Mouse (Mus musculus) A20 (cell line): ENCODE measurements at regions not wholly inside any gene's neighbourhood (a gene's known extent, or its start where the extent isn't known, plus 50 kb on each side); places are given as distances from the start of the nearest gene placed in this dataset.

Experiments
- DNase-seq: peaks from one replicate; pipeline ENCODE4 v3.0.0-alpha.2; 2011; ENCODE audit warnings: low read depth, low spot score

DNA sequence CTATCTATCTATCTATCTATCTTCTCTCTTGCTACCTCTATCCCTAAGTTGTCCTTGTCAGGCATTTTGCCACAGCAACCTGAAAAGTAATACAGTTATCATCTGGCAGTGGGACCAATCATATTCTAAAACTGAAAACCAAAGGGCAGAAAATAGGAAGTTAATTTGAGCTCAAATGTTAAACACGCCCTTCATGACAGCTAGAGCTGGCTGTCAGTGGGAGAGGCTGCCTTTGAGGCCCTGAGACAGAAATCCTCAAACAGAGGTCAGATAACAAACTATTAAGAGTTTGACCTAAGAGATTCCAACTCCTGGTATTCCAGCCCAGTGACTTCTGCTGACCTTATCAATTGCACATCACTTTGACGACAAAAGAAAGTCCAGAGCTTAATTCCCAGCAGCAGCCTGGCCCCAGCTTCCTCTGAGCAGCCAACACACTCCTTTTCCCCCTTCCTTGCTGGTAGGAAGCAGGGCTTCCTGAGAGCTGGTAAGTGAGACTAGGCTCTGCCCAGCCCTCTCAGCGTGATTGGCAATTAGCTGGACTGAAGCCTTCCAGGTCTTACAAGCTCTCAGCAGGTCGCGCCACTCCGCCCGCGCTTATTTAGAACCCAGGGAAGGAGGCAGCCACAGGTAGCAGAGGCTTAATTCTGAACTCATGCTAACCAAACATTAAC, 250.0 kb downstream of the Sec61b start:
- peak; percentile 3 for DNase-seq

GRCm38 (mm10) chr4:47725005-47725340, 250.5 kb downstream of the Sec61b start:
- no peak for DNase-seq

- DNase-seq: peak; percentile 92
These were observed 272.2 kb downstream of the Sec61b start for GRCm38 (mm10) chr4:47746498-47747190.

DNA sequence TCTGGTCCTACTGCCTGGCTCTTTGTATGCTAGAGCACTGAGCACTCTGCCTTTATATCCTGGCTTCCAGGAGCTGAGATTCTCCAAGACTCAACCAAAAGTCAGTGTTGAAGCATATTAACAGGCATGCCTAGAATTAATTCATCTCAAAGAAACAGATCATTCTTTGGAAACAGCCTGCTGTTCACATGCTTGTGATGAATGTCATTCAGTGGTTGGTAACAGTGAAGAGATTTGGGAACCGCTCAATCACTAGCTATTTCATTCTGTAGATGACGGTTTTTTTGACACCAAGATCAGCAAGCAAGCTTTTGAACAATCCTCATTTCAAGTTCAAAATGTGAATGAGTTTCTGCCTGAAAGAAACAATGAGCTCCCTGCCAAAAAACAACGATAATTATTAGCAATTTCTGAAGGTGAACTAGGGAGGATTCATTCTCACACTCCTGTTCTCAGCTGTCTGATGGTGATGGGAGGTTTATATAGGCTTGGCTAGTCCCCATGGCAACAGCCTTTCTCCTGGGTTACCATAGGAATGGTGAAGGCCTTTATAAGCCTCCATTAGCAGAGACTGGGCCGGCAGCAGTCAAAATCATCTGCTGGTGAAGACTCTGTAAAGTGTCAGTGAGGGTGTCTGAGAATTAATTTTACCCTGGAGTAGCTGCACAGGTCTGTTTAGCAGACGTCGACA, 272.6 kb upstream of the Nr4a3 start:
- DNase-seq: no peak

DNA sequence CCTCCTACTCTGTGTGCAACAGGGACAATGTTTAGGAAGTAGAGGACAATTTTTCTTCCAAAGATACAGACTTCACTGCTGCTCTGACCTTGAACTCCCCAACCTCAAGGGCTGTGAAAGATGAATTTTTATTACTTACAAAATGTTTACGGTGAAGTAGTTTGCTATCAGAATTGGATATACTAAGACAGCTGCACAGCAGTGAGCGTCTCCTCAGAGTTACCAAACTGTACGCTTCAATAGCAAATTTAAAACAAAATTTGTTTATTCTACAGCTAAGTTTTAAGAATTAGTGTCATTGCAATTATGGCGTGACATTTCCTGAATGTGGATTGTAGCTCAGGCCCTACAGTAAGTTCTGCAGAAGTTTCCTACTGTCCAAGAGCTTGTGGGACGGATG, 270.3 kb upstream of the Nr4a3 start:
- no peak for DNase-seq

DNA sequence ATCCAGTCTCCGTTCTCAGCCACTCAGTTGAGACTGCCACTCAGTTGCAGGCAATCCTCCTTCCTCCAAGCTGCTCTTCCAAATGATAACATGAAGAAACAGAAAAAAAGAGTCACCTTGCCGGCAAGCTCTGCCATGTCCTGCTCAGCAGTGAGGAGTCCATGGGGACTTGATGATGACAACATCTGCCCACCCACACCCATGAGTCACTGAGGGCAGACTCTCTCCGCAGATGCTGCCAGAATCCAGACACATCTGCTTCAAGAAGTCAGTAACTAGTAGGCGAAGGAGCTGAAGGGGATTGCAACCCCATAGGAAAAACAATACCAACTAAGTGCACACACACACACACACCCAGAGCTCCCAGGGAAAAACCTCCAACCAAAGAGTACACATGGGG, 263.9 kb upstream of the Nr4a3 start:
- DNase-seq: no peak

- DNase-seq: no peak
These were observed 248.0 kb upstream of the Nr4a3 start for GRCm38 (mm10) chr4:47796977-47797376.

DNA sequence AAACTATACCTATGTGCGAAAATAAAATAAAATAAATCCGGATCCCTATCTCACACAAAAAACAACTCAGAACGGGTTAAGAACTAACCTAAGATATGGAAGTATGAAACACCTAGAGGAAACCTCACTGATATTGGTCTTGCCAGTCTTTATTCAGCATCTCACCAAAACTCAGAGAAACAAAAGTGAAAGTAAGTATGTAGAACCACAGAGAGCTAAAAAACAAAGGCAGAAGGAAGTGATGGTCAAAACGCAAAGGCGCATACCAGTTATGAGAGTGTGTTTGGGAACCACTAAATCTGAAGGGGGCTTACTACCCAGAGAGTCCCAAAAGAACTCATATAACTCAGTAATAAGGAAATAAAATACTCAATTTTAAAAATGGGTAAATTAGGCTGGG, 245.8 kb upstream of the Nr4a3 start:
- DNase-seq: peak; percentile 46

GRCm38 (mm10) chr4:47803111-47803510, 241.8 kb upstream of the Nr4a3 start:
- DNase-seq: no peak

GRCm38 (mm10) chr4:47807877-47808276, 237.1 kb upstream of the Nr4a3 start:
- DNase-seq: no peak

- no peak for DNase-seq
These were observed 230.9 kb upstream of the Nr4a3 start for GRCm38 (mm10) chr4:47814030-47814429.

GRCm38 (mm10) chr4:47818371-47819159, 226.4 kb upstream of the Nr4a3 start:
- peak; percentile 80 for DNase-seq

DNA sequence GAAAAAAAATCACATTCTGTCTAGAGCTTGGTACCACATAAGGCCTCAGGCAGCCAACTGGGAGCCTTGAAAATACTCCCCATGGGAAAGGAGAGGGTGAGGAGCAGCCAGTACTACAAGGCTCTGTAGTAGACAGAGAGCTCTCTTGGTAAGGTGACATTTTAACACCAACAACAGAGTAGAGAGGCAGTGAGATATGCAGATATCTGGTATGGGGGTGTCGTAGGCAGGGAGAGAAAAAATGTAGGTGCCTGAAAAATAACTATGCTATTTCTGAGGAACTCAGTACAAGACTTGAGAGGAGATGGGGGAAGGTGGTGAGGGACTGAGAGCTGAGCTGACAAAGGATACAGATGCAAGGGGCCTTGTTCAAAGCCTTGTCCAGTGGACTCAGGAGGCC, 224.4 kb upstream of the Nr4a3 start:
- DNase-seq: no peak

GRCm38 (mm10) chr4:47823299-47823698, 221.7 kb upstream of the Nr4a3 start:
- no peak for DNase-seq

DNA sequence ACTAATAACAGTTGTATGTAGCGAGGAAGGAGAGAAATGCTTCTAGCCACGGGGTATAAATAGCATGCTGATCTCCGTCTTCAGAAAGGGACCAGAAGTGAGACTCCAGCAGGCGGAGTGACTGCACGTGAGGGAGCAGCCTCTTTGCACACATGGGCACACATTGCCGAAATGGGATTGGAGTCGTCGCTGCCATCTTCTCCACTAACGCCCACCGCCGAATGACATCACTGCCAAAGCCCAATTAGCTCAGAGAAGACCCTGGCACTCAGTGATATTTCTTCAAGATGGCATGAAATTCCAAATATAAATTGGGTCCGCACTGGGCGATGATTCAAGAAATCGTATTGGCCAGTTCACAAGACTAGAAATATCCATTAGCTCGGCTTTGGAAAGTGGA, 220.9 kb upstream of the Nr4a3 start:
- DNase-seq: no peak

GRCm38 (mm10) chr4:47832905-47833304, 212.0 kb upstream of the Nr4a3 start:
- no peak for DNase-seq

DNA sequence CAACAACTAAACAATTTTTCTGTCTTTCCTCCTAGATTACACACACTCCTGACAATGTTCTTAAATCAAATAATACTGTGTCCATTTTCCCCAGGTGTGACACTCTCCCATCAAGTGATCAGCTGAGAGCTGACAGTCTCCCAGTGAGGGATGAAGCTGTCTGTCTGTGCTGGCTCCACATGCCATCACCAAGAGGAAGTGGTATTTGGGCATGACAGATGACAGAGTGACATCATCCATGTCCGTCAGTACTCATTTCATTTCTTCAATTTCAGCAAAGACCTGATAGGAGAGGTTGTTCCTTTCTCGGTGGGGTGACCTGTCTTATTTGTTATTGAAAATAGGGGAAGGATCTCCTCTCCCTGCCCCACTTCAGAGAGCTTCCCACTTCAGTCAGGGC, 206.5 kb upstream of the Nr4a3 start:
- DNase-seq: peak; percentile 39

GRCm38 (mm10) chr4:47842128-47842656, 202.8 kb upstream of the Nr4a3 start:
- DNase-seq: no peak

GRCm38 (mm10) chr4:47845239-47845638, 199.7 kb upstream of the Nr4a3 start:
- no peak for DNase-seq

DNA sequence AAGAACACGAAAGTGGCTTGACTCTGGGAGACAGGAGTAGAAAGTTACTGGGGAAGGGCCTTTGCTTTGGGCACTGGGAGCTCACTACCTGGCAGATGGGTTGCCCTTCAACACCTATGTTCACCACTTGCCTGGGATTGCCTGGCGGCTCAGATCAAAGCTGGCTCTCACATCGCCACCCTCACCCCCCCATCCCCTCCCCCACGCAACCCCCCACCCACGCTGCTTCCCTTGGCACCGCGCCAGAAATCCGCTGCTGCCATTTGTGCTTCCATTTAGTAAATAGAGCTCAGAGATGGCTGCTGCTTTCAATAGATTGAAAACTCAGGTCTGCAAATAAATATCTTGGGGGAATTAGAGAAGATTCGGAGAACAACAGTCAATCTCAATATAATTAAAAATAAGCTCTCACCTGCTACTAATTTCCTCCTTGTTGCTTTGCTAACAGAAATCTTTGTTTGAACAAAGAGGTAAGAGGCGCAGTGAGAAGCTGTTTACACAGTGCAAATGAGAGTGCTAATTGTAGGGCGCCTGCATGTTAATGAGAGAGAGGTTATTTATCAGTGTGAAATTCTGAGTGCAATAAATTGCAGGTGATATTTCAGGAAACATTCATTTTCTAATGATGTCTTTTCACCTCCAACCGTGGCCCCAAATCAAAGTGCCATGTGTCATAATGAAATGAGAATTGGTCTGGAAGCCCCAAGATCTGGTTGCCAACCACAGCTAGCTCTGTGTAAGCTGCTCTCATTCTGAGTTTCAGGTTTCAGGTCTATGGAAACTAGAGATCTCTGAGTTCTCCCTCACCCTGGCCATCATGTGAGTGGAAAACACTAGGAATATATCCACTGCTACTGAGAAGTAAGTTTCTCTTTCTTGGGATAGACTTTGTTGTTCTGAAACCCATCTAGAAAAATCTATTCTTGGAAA, 198.3 kb upstream of the Nr4a3 start:
- DNase-seq: no peak

GRCm38 (mm10) chr4:47861151-47861550, 183.8 kb upstream of the Nr4a3 start:
- DNase-seq: no peak
